Mouse (Mus musculus) brain, embryonic 14.5 days (tissue): ENCODE results near the gene Msantd1.

ENCODE experiments used
- CTCF ChIP-seq: fragments of 200-500 bp; IDR thresholded peaks from 2 replicates; pipeline ENCODE4 v1.5.1; 2012; ENCODE audit warnings: inconsistent platforms, mild to moderate bottlenecking, moderate library complexity, borderline replicate concordance; ENCODE audit not compliant: insufficient read depth, insufficient read length; ENCODE audit errors: extremely low read depth
- POLR2A ChIP-seq: fragments of 200-500 bp; IDR thresholded peaks from 2 replicates; pipeline ENCODE4 v1.6.1; 2012; ENCODE audit warnings: mild to moderate bottlenecking, inconsistent platforms, borderline replicate concordance; ENCODE audit not compliant: poor library complexity, insufficient read depth, insufficient read length, severe bottlenecking; ENCODE audit errors: extremely low read depth

DNA sequence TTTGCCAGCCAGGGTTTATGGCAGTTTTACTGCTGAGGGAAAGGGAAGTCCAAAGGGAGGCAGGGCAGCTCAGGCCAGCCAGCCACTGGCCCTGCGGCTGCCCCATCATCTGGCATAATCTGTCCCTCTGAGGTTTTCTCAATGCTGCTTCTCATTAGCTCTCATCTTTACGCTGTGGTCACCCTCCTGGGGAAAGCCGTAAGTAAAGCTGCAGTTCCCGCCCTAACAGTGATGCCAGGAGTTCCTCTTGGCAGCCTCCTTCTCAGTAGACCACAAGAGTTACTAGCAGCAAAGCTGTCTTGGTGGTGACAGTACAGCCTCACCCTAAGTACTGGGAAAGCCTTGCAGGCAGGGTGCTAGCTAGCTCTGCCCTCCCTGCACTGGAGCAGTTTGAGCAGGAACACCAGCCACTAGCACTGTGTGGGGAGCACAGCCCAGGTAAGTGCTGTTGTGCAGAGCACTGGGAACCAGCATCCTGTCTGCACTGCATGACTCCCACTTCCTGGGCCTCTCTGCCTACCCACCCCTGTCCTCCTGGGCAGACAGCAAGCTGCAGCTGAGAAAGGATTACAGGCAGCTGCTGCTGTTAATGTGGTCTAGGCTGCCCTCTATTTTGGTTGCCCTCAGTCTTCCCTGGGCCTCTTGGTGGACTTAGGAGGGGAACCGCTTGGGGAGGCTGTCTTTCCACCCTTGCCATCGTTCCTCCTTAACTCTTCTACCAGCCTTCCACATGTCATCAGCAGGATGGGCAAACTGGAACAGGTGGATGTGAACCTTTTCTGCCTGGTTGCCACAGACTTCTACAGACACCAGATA is at the start of gene Msantd1:
- TF ChIP-seq CTCF, result no peak
- TF ChIP-seq POLR2A, result no peak
